Mouse (Mus musculus) ovary, postnatal 36 days (tissue): ENCODE measurements around the gene Mettl26.
A peak's percentile ranks its signal among the peaks of the same experiment; 100 is the strongest.
"Not testable (repeated sequence)": the region's sequence is repeated elsewhere in the genome, so short reads cannot be mapped to it uniquely, and the experiment has no call there.

Experiments
- DNase-seq: peaks from one replicate; pipeline ENCODE4 v3.0.0; 2022; ENCODE audit warnings: low spot score, mixed read lengths

Gene Mettl26

GRCm38 (mm10) chr17:25869498-25869897 is 5.4 kb upstream of the Mettl26 start:
- DNase-seq = no peak

GRCm38 (mm10) chr17:25869954-25870353 is 4.9 kb upstream of the Mettl26 start:
- DNase-seq = no peak

- DNase-seq = not testable (repeated sequence)
Observed at GRCm38 (mm10) chr17:25871566-25871965, 3.3 kb upstream of the Mettl26 start.

GRCm38 (mm10) chr17:25872676-25873075 is 2.2 kb upstream of the Mettl26 start:
- no peak for DNase-seq

- DNase-seq = no peak
Observed at GRCm38 (mm10) chr17:25873405-25874147, 1.3 kb upstream of the Mettl26 start.

GRCm38 (mm10) chr17:25874148-25874720 is 640 bp upstream of the Mettl26 start:
- no peak for DNase-seq

GRCm38 (mm10) chr17:25875171-25876136 is 580 bp downstream of the Mettl26 start:
- peak; percentile 89 for DNase-seq

GRCm38 (mm10) chr17:25876347-25876915 is 1.6 kb downstream of the Mettl26 start:
- no peak for DNase-seq

- DNase-seq = no peak
Observed at GRCm38 (mm10) chr17:25877025-25877424, 2.2 kb downstream of the Mettl26 start.

GRCm38 (mm10) chr17:25877741-25878610 is 3.1 kb downstream of the Mettl26 start:
- no peak for DNase-seq

- no peak for DNase-seq
Observed at GRCm38 (mm10) chr17:25878611-25879180, 3.8 kb downstream of the Mettl26 start.

- DNase-seq = no peak
Observed at GRCm38 (mm10) chr17:25879261-25879660, 4.4 kb downstream of the Mettl26 start.

- no peak for DNase-seq
Observed at GRCm38 (mm10) chr17:25879750-25880149, 4.9 kb downstream of the Mettl26 start.

- no peak for DNase-seq
Observed at GRCm38 (mm10) chr17:25880196-25880910, 5.5 kb downstream of the Mettl26 start, which contains the start of gene Wfikkn1. TSS of gene Wfikkn1 (minus strand) at chr17:25880858.

GRCm38 (mm10) chr17:25880913-25881641 is 6.2 kb downstream of the Mettl26 start:
- DNase-seq = no peak

GRCm38 (mm10) chr17:25881691-25882090 is 6.8 kb downstream of the Mettl26 start:
- no peak for DNase-seq

- DNase-seq = no peak
Observed at GRCm38 (mm10) chr17:25882306-25882705, 7.4 kb downstream of the Mettl26 start.

GRCm38 (mm10) chr17:25883268-25883667 is 8.4 kb downstream of the Mettl26 start:
- no peak for DNase-seq

GRCm38 (mm10) chr17:25883824-25884223 is 8.9 kb downstream of the Mettl26 start:
- no peak for DNase-seq
